Mouse (Mus musculus) adrenal gland, adult 8-10 months (tissue): ENCODE results near the gene Slc36a1. TPM values are rescaled to one million over a fixed set of nuclear protein-coding genes. Genes with fewer than 3 reads are reported as not detected.

Experiments
- DNase-seq: peaks from one replicate; pipeline ENCODE4 v3.0.0; 2022
- total RNA-seq, 4 experiments: library from RNA; stranded (reverse); gene quantifications; 2 replicates each; pipeline ENCODE4 v1.2.4; 2022

The Slc36a1 gene
- total RNA-seq, 4 experiments from 2014 or later = 24.4 to 27.7 (median 24.6) TPM

GRCm38 (mm10) chr11:55209626-55210353 lies 5.6 kb downstream of the Slc36a1 start:
- DNase-seq = no peak

- no peak for DNase-seq
Observed at GRCm38 (mm10) chr11:55213518-55213917, 9.4 kb downstream of the Slc36a1 start.

GRCm38 (mm10) chr11:55214161-55214560 lies 10.0 kb downstream of the Slc36a1 start:
- DNase-seq = no peak

GRCm38 (mm10) chr11:55214978-55215377 lies 10.8 kb downstream of the Slc36a1 start:
- DNase-seq = no peak

- no peak for DNase-seq
Observed at GRCm38 (mm10) chr11:55216061-55216460, 11.9 kb downstream of the Slc36a1 start.

GRCm38 (mm10) chr11:55216830-55217229 lies 12.7 kb downstream of the Slc36a1 start:
- no peak for DNase-seq

- no peak for DNase-seq
Observed at GRCm38 (mm10) chr11:55217418-55217817, 13.3 kb downstream of the Slc36a1 start.

- no peak for DNase-seq
Observed at GRCm38 (mm10) chr11:55217880-55218279, 13.7 kb downstream of the Slc36a1 start.

- DNase-seq = no peak
Observed at GRCm38 (mm10) chr11:55218473-55218872, 14.3 kb downstream of the Slc36a1 start.

GRCm38 (mm10) chr11:55221306-55221705 lies 17.2 kb downstream of the Slc36a1 start:
- no peak for DNase-seq

GRCm38 (mm10) chr11:55231034-55231433 lies 26.9 kb downstream of the Slc36a1 start:
- no peak for DNase-seq

GRCm38 (mm10) chr11:55234288-55234687 lies 30.1 kb downstream of the Slc36a1 start:
- DNase-seq = no peak

GRCm38 (mm10) chr11:55234791-55235190 lies 30.6 kb downstream of the Slc36a1 start:
- DNase-seq = no peak

GRCm38 (mm10) chr11:55236815-55237214 lies 32.7 kb downstream of the Slc36a1 start:
- no peak for DNase-seq

GRCm38 (mm10) chr11:55239496-55239895 lies 35.3 kb downstream of the Slc36a1 start:
- no peak for DNase-seq

GRCm38 (mm10) chr11:55240556-55240955 lies 36.4 kb downstream of the Slc36a1 start:
- DNase-seq = peak; percentile 55

- no peak for DNase-seq
Observed at GRCm38 (mm10) chr11:55250527-55250926, 46.4 kb downstream of the Slc36a1 start.

GRCm38 (mm10) chr11:55253391-55253790 lies 49.2 kb downstream of the Slc36a1 start:
- DNase-seq = no peak

- DNase-seq = no peak
Observed at GRCm38 (mm10) chr11:55261105-55261504, 57.0 kb downstream of the Slc36a1 start.

- DNase-seq = no peak
Observed at GRCm38 (mm10) chr11:55262000-55262399, 57.9 kb downstream of the Slc36a1 start.

GRCm38 (mm10) chr11:55264318-55264717 lies 60.2 kb downstream of the Slc36a1 start:
- DNase-seq = no peak

GRCm38 (mm10) chr11:55265647-55266046 lies 61.5 kb downstream of the Slc36a1 start:
- no peak for DNase-seq

- no peak for DNase-seq
Observed at GRCm38 (mm10) chr11:55268580-55268979, 64.4 kb downstream of the Slc36a1 start.

- peak; percentile 9 for DNase-seq
Observed at GRCm38 (mm10) chr11:55274756-55275155, 70.6 kb downstream of the Slc36a1 start.
